Mouse (Mus musculus): ENCODE results near the gene Tns3.
A peak's percentile ranks its signal among the peaks of the same experiment; 100 is the strongest.
"Not testable (repeated sequence)": the region's sequence is repeated elsewhere in the genome, so short reads cannot be mapped to it uniquely, and the experiment has no call there.

Gene Tns3

GRCm38 (mm10) chr11:8572762-8573161 lies 91.6 kb downstream of the Tns3 start:
- no peak for DNase-seq

- DNase-seq: peak; percentile 36
Observed at GRCm38 (mm10) chr11:8569232-8570028, 94.9 kb downstream of the Tns3 start.

GRCm38 (mm10) chr11:8568829-8569228 lies 95.5 kb downstream of the Tns3 start:
- DNase-seq: no peak

- no peak for DNase-seq
Observed at GRCm38 (mm10) chr11:8566250-8566853, 98.0 kb downstream of the Tns3 start.

GRCm38 (mm10) chr11:8558761-8559282 lies 105.5 kb downstream of the Tns3 start:
- DNase-seq: no peak

GRCm38 (mm10) chr11:8558258-8558657 lies 106.1 kb downstream of the Tns3 start:
- DNase-seq: no peak

GRCm38 (mm10) chr11:8557006-8557405 lies 107.3 kb downstream of the Tns3 start:
- peak; percentile 63 for DNase-seq

GRCm38 (mm10) chr11:8551710-8552109 lies 112.6 kb downstream of the Tns3 start:
- no peak for DNase-seq

- DNase-seq: no peak
Observed at GRCm38 (mm10) chr11:8547661-8548060, 116.7 kb downstream of the Tns3 start.

GRCm38 (mm10) chr11:8545798-8546197 lies 118.5 kb downstream of the Tns3 start:
- peak; percentile 26 for DNase-seq

GRCm38 (mm10) chr11:8544355-8544754 lies 120.0 kb downstream of the Tns3 start:
- no peak for DNase-seq

- no peak for DNase-seq
Observed at GRCm38 (mm10) chr11:8541222-8541815, 123.0 kb downstream of the Tns3 start.

GRCm38 (mm10) chr11:8539593-8540265 lies 124.6 kb downstream of the Tns3 start:
- DNase-seq: no peak

- no peak for DNase-seq
Observed at GRCm38 (mm10) chr11:8537013-8537614, 127.2 kb downstream of the Tns3 start.

- peak; percentile 61 for DNase-seq
Observed at GRCm38 (mm10) chr11:8534893-8535292, 129.4 kb downstream of the Tns3 start.

- not testable (repeated sequence) for DNase-seq
Observed at GRCm38 (mm10) chr11:8532771-8533170, 131.6 kb downstream of the Tns3 start.

- DNase-seq: no peak
Observed at GRCm38 (mm10) chr11:8532112-8532747, 132.1 kb downstream of the Tns3 start.

GRCm38 (mm10) chr11:8530506-8530905 lies 133.8 kb downstream of the Tns3 start:
- no peak for DNase-seq

GRCm38 (mm10) chr11:8530036-8530435 lies 134.3 kb downstream of the Tns3 start:
- DNase-seq: no peak

- no peak for DNase-seq
Observed at GRCm38 (mm10) chr11:8525463-8526145, 138.7 kb downstream of the Tns3 start.

- DNase-seq: peak; percentile 81
Observed at GRCm38 (mm10) chr11:8523344-8524126, 140.8 kb downstream of the Tns3 start.
